Mouse (Mus musculus) G1E (cell line): ENCODE measurements around the gene Txnrd1. TPM values are rescaled to one million over a fixed set of nuclear protein-coding genes. Genes with fewer than 3 reads are reported as not detected.

ENCODE experiments used
- ATAC-seq: 2 replicates; pipeline ENCODE4 v1.8.0; 2016; ENCODE audit warnings: mild to moderate bottlenecking; ENCODE audit not compliant: insufficient number of reproducible peaks, poor library complexity, low FRiP score, severe bottlenecking; ENCODE audit errors: extremely low read depth
- DNase-seq: peaks from one replicate; pipeline ENCODE4 v3.0.0; 2012; ENCODE audit warnings: low spot score
- H3K27me3 ChIP-seq: 2 replicates; pipeline ENCODE4 v1.6.1; 2012; ENCODE audit warnings: mild to moderate bottlenecking, low read length, inconsistent platforms; ENCODE audit not compliant: insufficient read depth
- H3K36me3 ChIP-seq: replicated peaks from 2 replicates; pipeline ENCODE3; 2012; ENCODE audit warnings: mild to moderate bottlenecking, inconsistent platforms
- H3K4me1 ChIP-seq: 2 replicates; pipeline ENCODE4 v1.6.1; 2012; ENCODE audit warnings: low read depth, low read length, inconsistent platforms, mixed read lengths; ENCODE audit not compliant: insufficient read depth
- H3K4me3 ChIP-seq: 2 replicates; pipeline ENCODE4 v1.5.1; 2012; ENCODE audit warnings: low read depth, mild to moderate bottlenecking, inconsistent platforms, low read length, moderate library complexity, mixed read lengths
- H3K9me3 ChIP-seq: replicated peaks from 2 replicates; pipeline ENCODE4 v1.6.1; 2012; ENCODE audit warnings: inconsistent platforms
- CTCF ChIP-seq: IDR thresholded peaks from 2 replicates; pipeline ENCODE4 v1.5.1; 2012; ENCODE audit warnings: low read depth, low read length, inconsistent platforms, mixed read lengths
- GATA1 ChIP-seq: IDR thresholded peaks from 2 replicates; pipeline ENCODE4 v1.6.1; 2012; ENCODE audit warnings: borderline replicate concordance, low read length, inconsistent platforms, mixed read lengths
- GATA2 ChIP-seq: IDR thresholded peaks from 2 replicates; pipeline ENCODE4 v1.6.1; 2012; ENCODE audit warnings: low read depth, low read length, inconsistent platforms, borderline replicate concordance
- POLR2AphosphoS5 ChIP-seq: IDR thresholded peaks from 2 replicates; pipeline ENCODE4 v1.6.1; 2012; ENCODE audit warnings: low read depth, low read length, inconsistent platforms; ENCODE audit not compliant: insufficient replicate concordance
- TAL1 ChIP-seq: conservative IDR thresholded peaks from 2 replicates; pipeline ENCODE4 v1.6.1; 2012; ENCODE audit warnings: low read depth, low read length, inconsistent platforms, mixed read lengths
- polyA plus RNA-seq: library from polyadenylated mRNA; stranded (reverse); fragments of >175 nt; gene quantifications from 2 replicates; pipeline ENCODE4 v1.2.3, GENCODE M21; 2012
- total RNA-seq, 2 experiments: library from RNA; stranded (forward) in 1 of 2; stranded (reverse) in 1 of 2; fragments of 200-1000 nt in 1 of 2; fragments of >200 nt in 1 of 2; fragmentation: Nextera tagmentation in 1 of 2; gene quantifications; 2 replicates each; pipeline ENCODE4 v1.2.3; 2014 to 2017

Gene Txnrd1
- total and polyA plus RNA-seq, 3 experiments, result 73.1 to 88.7 (median 83.9) TPM

DNA sequence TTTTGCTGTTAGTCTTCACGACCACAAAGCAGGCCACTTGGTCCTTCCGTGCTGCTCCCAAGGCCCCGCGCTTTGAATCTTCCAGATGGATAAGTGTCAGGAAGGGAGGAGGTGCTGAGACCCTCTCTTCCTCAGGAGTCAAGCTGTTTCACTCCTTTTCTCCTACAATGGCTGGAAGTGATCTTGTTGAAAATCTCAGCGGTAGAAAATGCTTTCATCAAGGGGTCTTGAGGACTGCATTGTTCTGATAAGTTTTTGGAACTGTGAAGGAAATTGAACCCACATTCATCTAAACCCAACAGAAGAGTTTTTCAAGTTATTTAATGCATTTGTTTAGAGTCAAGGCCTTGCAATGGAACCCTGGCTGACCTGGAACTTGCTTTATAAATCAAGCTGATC is 10.0 kb upstream of the Txnrd1 start:
- DNase-seq (no peak), ATAC-seq (no peak)
- TF ChIP-seq CTCF (no peak), TAL1 (no peak), POLR2AphosphoS5 (no peak), GATA2 (no peak), GATA1 (no peak)
- Histone ChIP-seq H3K36me3 (no peaks in the 10 kb centered on the region), H3K4me1 (0 out of 2 replicates have a peak, but pooled peaks cover 2% of the 10 kb centered on the region), H3K4me3 (no peak overlapping the region), H3K27me3 (peaks cover 25% of the 10 kb centered on the region), H3K9me3 (no peaks in the 10 kb centered on the region)

DNA sequence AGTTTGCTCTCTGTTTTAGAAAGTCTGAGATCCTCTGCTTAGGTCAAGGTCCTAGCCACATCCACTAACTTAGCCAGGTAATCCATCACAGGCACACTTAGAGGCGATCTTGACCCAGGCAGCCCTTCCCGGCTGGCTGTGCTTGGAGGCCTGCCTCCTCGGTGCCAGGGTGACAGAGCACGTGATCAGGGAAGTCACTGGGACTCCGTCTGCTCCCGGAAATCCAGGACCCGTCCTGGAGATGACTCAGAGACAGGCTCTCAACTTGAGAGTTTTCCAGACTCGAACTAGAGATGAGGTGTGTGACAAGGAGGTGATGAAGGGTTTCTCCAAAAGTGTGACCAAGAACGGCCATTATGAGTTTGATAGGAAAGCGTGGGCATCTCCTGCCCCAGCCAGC is 9.2 kb upstream of the Txnrd1 start:
- Histone ChIP-seq H3K27me3 (peaks cover 21% of the 10 kb centered on the region), H3K9me3 (no peaks in the 10 kb centered on the region), H3K4me1 (0 out of 2 replicates have a peak, but pooled peaks cover 2% of the 10 kb centered on the region), H3K36me3 (no peaks in the 10 kb centered on the region), H3K4me3 (no peak overlapping the region)
- TF ChIP-seq GATA2 (no peak), TAL1 (no peak), CTCF (no peak), POLR2AphosphoS5 (no peak), GATA1 (no peak)
- DNase-seq (no peak), ATAC-seq (no peak)

DNA sequence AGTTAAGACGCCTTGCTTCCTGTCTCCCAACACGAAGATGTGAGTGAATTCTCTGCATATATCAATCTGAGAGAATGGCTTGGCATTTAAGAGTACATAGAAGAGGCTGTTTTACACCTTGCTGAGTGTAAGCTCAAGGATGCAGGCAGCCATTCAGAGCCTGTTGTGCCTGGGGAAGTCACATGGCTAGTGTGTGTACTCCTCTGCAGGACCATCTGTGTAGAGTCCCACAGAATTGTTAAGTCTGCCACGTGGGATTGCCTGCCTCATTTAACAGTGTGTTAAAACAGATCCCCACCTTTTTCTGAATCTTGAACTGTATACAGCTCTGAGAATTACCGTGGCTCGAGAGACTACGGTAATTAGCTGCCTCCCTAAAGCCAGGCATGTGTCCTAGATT is 7.2 kb upstream of the Txnrd1 start:
- TF ChIP-seq CTCF (no peak), GATA2 (no peak), TAL1 (no peak), GATA1 (no peak), POLR2AphosphoS5 (no peak)

DNA sequence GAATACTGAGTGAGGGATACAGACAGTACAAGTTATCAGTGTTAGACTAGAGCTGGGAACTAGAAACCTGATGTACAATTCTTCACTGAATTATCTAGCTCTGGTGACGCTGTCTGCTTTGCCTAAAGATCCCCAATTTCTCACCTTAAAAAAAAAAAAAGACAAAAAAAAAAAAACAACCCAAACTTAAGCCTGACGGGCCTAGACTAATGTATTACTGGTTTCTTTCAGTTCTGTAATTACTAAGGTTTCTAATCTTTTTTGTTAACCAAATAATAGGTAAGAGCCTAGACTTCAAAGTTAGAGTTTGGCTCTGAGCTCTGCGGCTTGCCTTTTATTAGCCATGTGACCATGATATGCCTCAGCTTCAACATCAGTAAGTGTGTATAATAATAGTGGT is 2.1 kb downstream of the Txnrd1 start:
- Histone ChIP-seq H3K4me3 (no peak overlapping the region), H3K9me3 (no peaks in the 10 kb centered on the region), H3K27me3 (peaks cover 34% of the 10 kb centered on the region), H3K36me3 (no peaks in the 10 kb centered on the region), H3K4me1 (peaks cover 8% of the 10 kb centered on the region)
- DNase-seq (no peak), ATAC-seq (no peak)
- no peak for TF ChIP-seq TAL1
- no peak for TF ChIP-seq POLR2AphosphoS5
- no peak for TF ChIP-seq GATA2
- no peak for TF ChIP-seq GATA1
- TF ChIP-seq CTCF, result no peak

More for the DNA sequence above, 7.2 kb upstream of the Txnrd1 start:
- no peaks in the 10 kb centered on the region for H3K9me3 ChIP-seq
- no peaks in the 10 kb centered on the region for H3K4me1 ChIP-seq
- H3K27me3 ChIP-seq, result peaks cover 19% of the 10 kb centered on the region
- no peak for DNase-seq
- no peak for ATAC-seq
- no peaks in the 10 kb centered on the region for H3K36me3 ChIP-seq
- H3K4me3 ChIP-seq, result no peak overlapping the region

DNA sequence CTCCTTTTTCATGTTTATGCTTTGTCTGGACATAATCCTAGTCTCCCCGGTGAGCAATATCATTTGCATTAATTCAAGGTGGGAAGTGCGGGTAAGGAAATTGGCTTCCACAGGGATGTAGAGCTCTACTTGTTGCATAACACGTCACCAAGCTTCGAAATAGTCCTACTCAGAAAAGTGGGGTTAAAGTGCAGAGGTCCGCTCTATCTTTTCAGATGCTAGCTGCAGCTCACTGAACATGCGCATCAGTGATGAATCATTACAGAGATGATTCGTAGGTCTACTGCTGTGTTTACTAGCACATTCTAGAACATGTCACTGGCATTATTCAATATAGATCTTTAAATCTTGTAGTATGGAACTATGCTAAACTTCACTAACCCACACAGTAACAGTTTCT is 4.6 kb downstream of the Txnrd1 start:
- Histone ChIP-seq H3K9me3 (no peaks in the 10 kb centered on the region), H3K27me3 (peaks cover 45% of the 10 kb centered on the region), H3K36me3 (no peaks in the 10 kb centered on the region), H3K4me1 (peaks cover 8% of the 10 kb centered on the region), H3K4me3 (no peak overlapping the region)
- DNase-seq, result no peak
- no peak for TF ChIP-seq GATA2
- TF ChIP-seq POLR2AphosphoS5, result no peak
- no peak for TF ChIP-seq TAL1
- no peak for TF ChIP-seq CTCF
- no peak for TF ChIP-seq GATA1
- no peak for ATAC-seq

DNA sequence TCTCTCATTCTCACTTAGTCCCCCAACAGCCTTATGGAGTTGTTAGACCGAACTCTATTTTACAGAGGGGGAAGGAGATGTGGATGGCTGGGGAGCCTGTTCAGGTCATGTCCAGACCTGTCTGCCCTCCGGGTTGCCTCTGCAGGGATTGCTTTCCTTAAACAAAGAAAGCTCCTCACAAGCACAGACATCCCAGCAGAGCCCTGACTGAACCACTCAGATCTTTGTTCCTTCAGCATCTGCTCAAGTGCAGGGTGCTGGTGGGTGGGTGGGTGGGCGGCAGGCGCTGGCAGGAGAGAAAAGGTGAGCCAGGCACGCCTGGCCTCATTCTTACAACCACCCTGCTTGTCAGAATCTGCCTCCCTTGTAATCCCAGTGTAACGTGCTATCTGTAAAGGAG is 10.3 kb downstream of the Txnrd1 start:
- Histone ChIP-seq H3K36me3 (no peaks in the 10 kb centered on the region), H3K27me3 (peaks cover 48% of the 10 kb centered on the region), H3K9me3 (no peaks in the 10 kb centered on the region), H3K4me1 (no peaks in the 10 kb centered on the region), H3K4me3 (no peak overlapping the region)
- DNase-seq (no peak), ATAC-seq (no peak)
- TF ChIP-seq CTCF (no peak), POLR2AphosphoS5 (no peak), GATA1 (no peak)

DNA sequence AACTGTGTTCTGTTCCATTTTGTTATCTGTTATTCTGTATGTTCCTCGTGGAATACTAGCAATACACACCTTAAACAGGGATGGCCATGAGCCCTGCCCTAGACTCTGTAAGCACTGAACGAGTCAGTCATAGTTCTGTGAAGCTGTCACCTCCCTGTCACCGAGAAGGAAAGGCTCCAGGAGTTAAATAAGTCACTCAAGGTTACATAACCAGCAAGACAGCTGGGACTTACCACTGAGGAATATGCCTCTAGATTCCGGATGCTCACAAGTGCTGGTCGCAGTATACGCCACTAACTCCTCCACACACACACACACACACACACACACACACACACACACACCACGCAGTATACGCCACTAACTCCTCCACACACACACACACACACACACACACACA is 11.0 kb downstream of the Txnrd1 start:
- Histone ChIP-seq H3K27me3 (peaks cover 48% of the 10 kb centered on the region), H3K9me3 (no peaks in the 10 kb centered on the region), H3K4me1 (no peaks in the 10 kb centered on the region), H3K4me3 (no peak overlapping the region), H3K36me3 (no peaks in the 10 kb centered on the region)
- TF ChIP-seq POLR2AphosphoS5 (no peak), GATA1 (no peak), GATA2 (no peak), TAL1 (no peak), CTCF (no peak)
- DNase-seq, result no peak
- no peak for ATAC-seq
